Mouse (Mus musculus) liver, embryonic 13.5 days (tissue): ENCODE results near the gene Cyp2c37. TPM values are rescaled to one million over a fixed set of nuclear protein-coding genes. Genes with fewer than 3 reads are reported as not detected.
"Not testable (repeated sequence)": the region's sequence is repeated elsewhere in the genome, so short reads cannot be mapped to it uniquely, and the experiment has no call there.

Experiments used
- ATAC-seq: fragments of 200-750 bp; cut with Nextera tagmentation; 2 replicates; pipeline ENCODE4 v1.8.0; 2017; ENCODE audit warnings: low read depth, mild to moderate bottlenecking, moderate number of reproducible peaks, moderate library complexity
- DNase-seq: peaks from one replicate; pipeline ENCODE4 v3.0.0; 2022
- H3K27ac ChIP-seq: fragments of 300-500 bp; sonication (generic); 2 replicates; pipeline ENCODE4 v1.5.1; 2015; ENCODE audit warnings: moderate library complexity, mild to moderate bottlenecking, inconsistent platforms
- H3K27me3 ChIP-seq: fragments of 300-500 bp; sonication (generic); 2 replicates; pipeline ENCODE4 v1.6.1; 2015; ENCODE audit warnings: mild to moderate bottlenecking, inconsistent platforms
- H3K36me3 ChIP-seq: fragments of 300-500 bp; sonication (generic); 2 replicates; pipeline ENCODE4 v1.6.1; 2015; ENCODE audit warnings: mild to moderate bottlenecking, inconsistent platforms
- H3K4me1 ChIP-seq: fragments of 300-500 bp; sonication (generic); replicated peaks from 2 replicates; pipeline ENCODE4 v1.6.1; 2015; ENCODE audit warnings: inconsistent platforms
- H3K4me2 ChIP-seq: fragments of 300-500 bp; sonication (generic); 2 replicates; pipeline ENCODE4 v1.6.1; 2015; ENCODE audit warnings: inconsistent platforms, mild to moderate bottlenecking, moderate library complexity
- H3K4me3 ChIP-seq: fragments of 300-500 bp; sonication (generic); replicated peaks from 2 replicates; pipeline ENCODE4 v1.5.1; 2015; ENCODE audit warnings: mild to moderate bottlenecking, inconsistent platforms
- H3K9ac ChIP-seq: fragments of 300-500 bp; sonication (generic); 2 replicates; pipeline ENCODE4 v1.6.1; 2015; ENCODE audit warnings: mild to moderate bottlenecking, inconsistent platforms
- H3K9me3 ChIP-seq: fragments of 300-500 bp; sonication (generic); replicated peaks from 2 replicates; pipeline ENCODE4 v1.6.1; 2016; ENCODE audit warnings: inconsistent platforms
- WGBS: fragments of 180-500 bp; shearing (Covaris S2); methylation state at CpG from one replicate; pipeline ENCODE4 v1.1.7; 2015; ENCODE audit not compliant: insufficient replicate concordance; 5-methylcytosine and 5-hydroxymethylcytosine counted together
- polyA plus RNA-seq: library from polyadenylated mRNA; unstranded; fragments of >200 nt; fragmentation: Nextera tagmentation; extraction: Ambion mirVana; gene quantifications from 2 replicates; pipeline ENCODE4 v1.2.1, GENCODE M21; 2015

Gene Cyp2c37
- 0.35 and 0.48 TPM in 2 replicates for polyA plus RNA-seq

DNA sequence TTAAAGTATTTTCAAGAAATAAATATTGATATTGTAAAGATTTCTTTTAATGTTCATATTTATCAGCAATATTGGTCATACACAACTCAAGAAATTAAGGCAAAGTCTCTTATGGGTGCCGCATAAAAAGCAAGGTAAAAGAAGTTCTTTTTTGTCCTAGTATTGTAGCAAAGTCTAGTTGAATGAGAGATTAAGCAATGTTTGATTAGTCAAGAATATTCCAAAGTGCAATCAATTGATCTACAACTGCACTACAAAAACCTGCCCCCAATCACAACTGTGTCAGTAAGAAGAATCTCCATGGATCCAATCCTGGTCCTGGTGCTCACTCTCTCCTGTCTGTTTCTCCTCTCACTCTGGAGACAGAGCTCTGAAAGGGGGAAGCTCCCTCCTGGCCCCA, at the start of gene Cyp2c37:
Cyp2c37 (plus strand) TSS at position 285 of the 400 bp plus-strand sequence.
- H3K4me2 ChIP-seq, H3K27ac ChIP-seq, H3K4me3 ChIP-seq, H3K9me3 ChIP-seq, H3K9ac ChIP-seq, DNase-seq, H3K4me1 ChIP-seq, ATAC-seq, H3K27me3 ChIP-seq, H3K36me3 ChIP-seq: not testable (repeated sequence)
- WGBS, result 68% methylated on average over 1 of the region's 1 CpGs

DNA sequence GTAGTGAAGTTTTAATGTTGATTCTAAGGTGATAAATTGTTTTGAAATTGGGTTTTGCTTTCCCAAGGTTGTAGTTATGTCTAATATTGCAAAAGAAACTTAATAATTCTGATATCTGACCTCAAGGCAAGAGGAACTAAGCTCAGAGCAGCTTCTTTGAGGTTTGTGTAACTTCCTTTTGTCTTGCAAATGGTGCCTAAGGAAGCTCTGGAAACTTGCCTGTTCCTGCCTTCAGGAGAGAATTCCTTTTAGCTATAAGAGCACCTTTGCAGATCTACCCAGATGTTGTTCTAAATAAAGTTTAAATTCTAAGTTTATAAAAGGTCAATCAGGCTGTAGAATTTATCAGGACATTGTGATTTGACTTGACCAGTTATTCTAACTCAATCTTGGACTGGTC, 31.4 kb upstream of the Cyp2c37 start:
- not testable (repeated sequence) for H3K27me3 ChIP-seq, H3K36me3 ChIP-seq, H3K9ac ChIP-seq, H3K4me3 ChIP-seq, H3K27ac ChIP-seq, H3K9me3 ChIP-seq, H3K4me1 ChIP-seq, ATAC-seq, DNase-seq, H3K4me2 ChIP-seq

DNA sequence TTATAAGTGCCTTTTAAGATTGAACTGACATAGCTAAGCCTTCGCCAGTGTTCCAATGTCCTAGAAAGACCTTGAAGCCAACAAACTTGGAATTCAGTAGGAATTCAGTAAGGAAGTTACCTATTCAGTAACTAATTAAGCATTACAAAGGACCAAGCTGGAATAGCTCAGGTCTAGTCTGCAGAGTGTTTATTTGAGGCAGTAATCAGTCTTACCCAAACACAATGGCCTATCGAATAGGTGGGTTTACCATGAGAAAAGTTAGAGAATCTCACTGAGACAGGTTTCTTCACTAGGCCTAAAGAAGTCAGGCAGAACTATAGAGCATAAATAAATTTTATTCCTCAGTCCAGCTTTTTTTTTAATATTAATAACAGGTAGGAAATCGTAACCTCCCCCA, 21.1 kb upstream of the Cyp2c37 start:
- H3K4me3 ChIP-seq, ATAC-seq, DNase-seq, H3K9ac ChIP-seq, H3K4me2 ChIP-seq, H3K27ac ChIP-seq, H3K4me1 ChIP-seq, H3K9me3 ChIP-seq, H3K27me3 ChIP-seq, H3K36me3 ChIP-seq: not testable (repeated sequence)
- WGBS, result 66% methylated on average over 3 of the region's 3 CpGs

DNA sequence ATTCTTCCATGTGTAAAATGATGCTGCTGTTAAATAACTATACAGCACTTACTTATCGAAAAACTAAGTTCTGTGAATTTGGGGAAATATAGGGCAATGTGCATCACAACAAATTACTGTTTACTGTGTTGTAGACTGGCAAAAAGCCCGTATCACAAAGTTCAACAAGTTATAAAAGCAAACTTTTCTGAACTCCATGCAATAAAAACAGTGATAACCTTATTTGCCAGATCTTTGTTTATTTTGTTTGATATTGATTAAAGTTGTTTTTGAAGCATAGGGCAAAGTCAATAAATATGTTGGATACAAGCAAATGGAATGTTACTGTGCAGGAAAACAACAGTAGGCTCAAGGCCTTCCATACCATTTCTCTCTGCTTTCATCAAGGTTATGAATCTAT, 2.8 kb upstream of the Cyp2c37 start:
- no peak for ATAC-seq
- Histone ChIP-seq H3K9me3 (no peaks in the 10 kb centered on the region), H3K27ac (no peak overlapping the region), H3K4me2 (no peak overlapping the region), H3K4me1 (no peaks in the 10 kb centered on the region), H3K4me3 (no peak overlapping the region), H3K36me3 (no peaks in the 10 kb centered on the region), H3K27me3 (no peaks in the 10 kb centered on the region), H3K9ac (no peak overlapping the region)
- 39% methylated on average over 2 of the region's 2 CpGs for WGBS
- DNase-seq, result no peak

Other genes starting within 250 kb of the Cyp2c37 start
- 0.59 TPM in 2 replicates for gene Cyp2c40, start 179.6 kb upstream of the Cyp2c37 start, polyA plus RNA-seq
- gene Cyp2c69, start 105.6 kb upstream of the Cyp2c37 start, polyA plus RNA-seq, result not detected in 2 replicates
- not detected in 2 replicates for gene Cyp2c54, start 81.4 kb downstream of the Cyp2c37 start, polyA plus RNA-seq
- not detected in 2 replicates for gene Cyp2c50, start 97.3 kb downstream of the Cyp2c37 start, polyA plus RNA-seq
- gene Cyp2c70, start 194.9 kb downstream of the Cyp2c37 start, polyA plus RNA-seq, result 7.0 and 9.5 TPM in 2 replicates